15 mouse cellular contexts compared by ENCODE assay signal in the genomic region with DNA sequence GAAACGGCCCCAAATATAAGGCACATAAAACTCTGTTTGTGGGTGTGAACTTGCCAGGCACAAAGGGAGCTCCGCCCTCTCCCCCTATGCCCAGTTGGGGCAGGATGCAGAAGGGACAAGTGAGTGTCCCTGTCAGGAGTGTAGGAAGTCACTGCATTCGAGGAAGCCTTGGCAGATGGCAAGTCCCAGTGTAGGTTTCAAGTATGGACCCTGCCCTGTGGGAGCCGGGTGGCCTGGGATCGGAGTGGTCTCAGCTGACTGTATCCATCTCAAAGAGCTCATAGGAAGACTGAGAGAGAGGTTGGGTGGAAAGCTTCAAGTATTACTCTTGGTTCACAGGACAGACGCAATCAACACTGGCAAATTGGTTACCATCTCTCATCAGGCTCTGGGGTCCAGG. TPM values are rescaled to one million over a fixed set of nuclear protein-coding genes. Genes with fewer than 3 reads are reported as not detected.
DNase-seq lines count a peak whose midpoint lies in the region; ATAC-seq and TF ChIP-seq lines count a peak whose summit lies in the region.
"Had no signal": no experiment of that assay in that cellular context is flagged by ENCODE, and none has a peak within 500 bp of the region (broad histone marks: within the 10 kb centered on the region; RNA-seq: fewer than 3 reads in every experiment).

No protein-coding gene starts in this region.

- no peaks in the 10 kb centered on the region for H3K36me3 ChIP-seq in forebrain, embryonic 10.5 days (replicated peaks)
- H3K36me3 ChIP-seq in hindbrain, embryonic 15.5 days: no peaks in the 10 kb centered on the region
- H3K36me3 ChIP-seq in midbrain, embryonic 14.5 days (ENCODE audit: control insufficient read depth, insufficient read depth, low read length): no peaks in the 10 kb centered on the region
- H3K36me3 ChIP-seq: liver, embryonic 13.5 days had no signal

- ATAC-seq in hindbrain, embryonic 15.5 days (ENCODE audit: low FRiP score, low read depth): no peak
- no peak for ATAC-seq in midbrain, embryonic 14.5 days (ENCODE audit: low FRiP score, low TSS enrichment)

- H3K9me3 ChIP-seq in forebrain, embryonic 10.5 days: no peaks in the 10 kb centered on the region; the same call in 1 of the 2 replicates
- H3K9me3 ChIP-seq in hindbrain, embryonic 15.5 days: no peaks in the 10 kb centered on the region
- H3K9me3 ChIP-seq in midbrain, embryonic 14.5 days (ENCODE audit: control insufficient read depth, low read length): no peaks in the 10 kb centered on the region
- H3K9me3 ChIP-seq: liver, embryonic 13.5 days had no signal

- no peak overlapping the region for H3K4me2 ChIP-seq in hindbrain, embryonic 15.5 days
- H3K4me2 ChIP-seq in midbrain, embryonic 14.5 days (ENCODE audit: low read length): no peak overlapping the region
- H3K4me2 ChIP-seq: liver, embryonic 13.5 days had no signal

- no peak for TF ChIP-seq CTCF in brain, embryonic 14.5 days (IDR thresholded peaks at IDR 0.05; ENCODE audit: borderline replicate concordance, extremely low read depth, insufficient read depth, insufficient read length)

- 78% methylated on average over 6 of the region's 6 CpGs for WGBS in forebrain, embryonic 10.5 days
- 28% methylated on average over 6 of the region's 6 CpGs for WGBS in hindbrain, embryonic 15.5 days
- WGBS in midbrain, embryonic 14.5 days: 25% methylated on average over 6 of the region's 6 CpGs

- peak; percentile 59 for DNase-seq in brain, embryonic 14.5 days (ENCODE audit: low read depth)
- DNase-seq in forebrain, embryonic 10.5 days (ENCODE audit: extremely low spot score, low spot score): no peak
- DNase-seq in midbrain, embryonic 14.5 days: no peak
- no peak for DNase-seq in adrenal gland, postnatal 4 days (ENCODE audit: low spot score in 2 of 2)
- no peak for DNase-seq in kidney, postnatal 25 days
- DNase-seq in gastrocnemius, postnatal 10 days: no peak
- DNase-seq: kidney, adult 9 months; liver, embryonic 13.5 days; lung, postnatal 36 days had no signal

- peak overlapping the region; percentile 84 for H3K27ac ChIP-seq in forebrain, embryonic 10.5 days
- peak overlapping the region; percentile 83 for H3K27ac ChIP-seq in hindbrain, embryonic 15.5 days (replicated peaks)
- peak overlapping the region; percentile 92 for H3K27ac ChIP-seq in midbrain, embryonic 14.5 days (replicated peaks; ENCODE audit: low read depth, low read length)
- H3K27ac ChIP-seq: liver, embryonic 13.5 days had no signal

- H3K9ac ChIP-seq in hindbrain, embryonic 15.5 days: no peak overlapping the region
- no peak overlapping the region for H3K9ac ChIP-seq in midbrain, embryonic 14.5 days (replicated peaks; ENCODE audit: low read length)
- H3K9ac ChIP-seq: liver, embryonic 13.5 days had no signal

- no peak for TF ChIP-seq POLR2A in brain, embryonic 14.5 days (IDR thresholded peaks at IDR 0.05; ENCODE audit: borderline replicate concordance, extremely low read depth, insufficient read depth, insufficient read length, poor library complexity, severe bottlenecking)

- peaks cover 66% of the 10 kb centered on the region for H3K4me1 ChIP-seq in forebrain, embryonic 10.5 days
- peaks cover 54% of the 10 kb centered on the region for H3K4me1 ChIP-seq in hindbrain, embryonic 15.5 days (replicated peaks)
- peaks cover 45% of the 10 kb centered on the region for H3K4me1 ChIP-seq in midbrain, embryonic 14.5 days (ENCODE audit: control insufficient read depth, insufficient read depth, low read length)
- H3K4me1 ChIP-seq: liver, embryonic 13.5 days had no signal

- H3K27me3 ChIP-seq in forebrain, embryonic 10.5 days (ENCODE audit: poor library complexity, severe bottlenecking): peaks cover 40% of the 10 kb centered on the region
- H3K27me3 ChIP-seq in hindbrain, embryonic 15.5 days: no peaks in the 10 kb centered on the region
- H3K27me3 ChIP-seq in midbrain, embryonic 14.5 days (ENCODE audit: control insufficient read depth, insufficient read depth, low read length): no peaks in the 10 kb centered on the region
- H3K27me3 ChIP-seq: CH12.LX had no signal

- H3K4me3 ChIP-seq in forebrain, embryonic 10.5 days: no peak overlapping the region
- no peak overlapping the region for H3K4me3 ChIP-seq in hindbrain, embryonic 15.5 days
- no peak overlapping the region for H3K4me3 ChIP-seq in midbrain, embryonic 14.5 days (replicated peaks; ENCODE audit: low read depth, low read length)
- H3K4me3 ChIP-seq: liver, embryonic 13.5 days; myocyte had no signal

RNA-seq across cellular contexts. Expression of a gene that starts 17.9 kb away (rescaled TPM):
- polyA plus RNA-seq in brain, embryonic 14.5 days (2012; rRNA removed): 0.20 and 0.30 TPM in 2 replicates
- polyA plus RNA-seq in forebrain, embryonic 10.5 days (2016; fragmentation: Nextera tagmentation; extraction: Ambion mirVana): 0.17 and 0.73 TPM in 2 replicates
- polyA plus RNA-seq in hindbrain, embryonic 15.5 days (2015; fragmentation: Nextera tagmentation; extraction: Ambion mirVana): 0.17 and 0.29 TPM in 2 replicates
- polyA plus RNA-seq in midbrain, embryonic 14.5 days (2014; fragmentation: Nextera tagmentation; extraction: Ambion mirVana): 0.30 and 0.59 TPM in 2 replicates
- total RNA-seq in adrenal gland, postnatal 4 days (2021): not detected
- not detected for total RNA-seq in gastrocnemius, postnatal 10 days (2021)
- total RNA-seq: adrenal gland, postnatal 14 days; CH12.LX; heart, postnatal 25 days; layer of hippocampus, postnatal 14 days had no signal
- polyA plus RNA-seq: liver, embryonic 13.5 days; myocyte had no signal
